Mouse (Mus musculus) G1E (cell line): ENCODE results near the gene Pigb. TPM values are rescaled to one million over a fixed set of nuclear protein-coding genes. Genes with fewer than 3 reads are reported as not detected.

Experiments
- ATAC-seq: 2 replicates; pipeline ENCODE4 v1.8.0; 2016; ENCODE audit warnings: mild to moderate bottlenecking; ENCODE audit not compliant: insufficient number of reproducible peaks, poor library complexity, low FRiP score, severe bottlenecking; ENCODE audit errors: extremely low read depth
- DNase-seq: peaks from one replicate; pipeline ENCODE4 v3.0.0; 2012; ENCODE audit warnings: low spot score
- H3K27me3 ChIP-seq: 2 replicates; pipeline ENCODE4 v1.6.1; 2012; ENCODE audit warnings: mild to moderate bottlenecking, low read length, inconsistent platforms; ENCODE audit not compliant: insufficient read depth
- H3K36me3 ChIP-seq: replicated peaks from 2 replicates; pipeline ENCODE3; 2012; ENCODE audit warnings: mild to moderate bottlenecking, inconsistent platforms
- H3K4me1 ChIP-seq: 2 replicates; pipeline ENCODE4 v1.6.1; 2012; ENCODE audit warnings: low read depth, low read length, inconsistent platforms, mixed read lengths; ENCODE audit not compliant: insufficient read depth
- H3K4me3 ChIP-seq: 2 replicates; pipeline ENCODE4 v1.5.1; 2012; ENCODE audit warnings: low read depth, mild to moderate bottlenecking, inconsistent platforms, low read length, moderate library complexity, mixed read lengths
- H3K9me3 ChIP-seq: replicated peaks from 2 replicates; pipeline ENCODE4 v1.6.1; 2012; ENCODE audit warnings: inconsistent platforms
- CTCF ChIP-seq: IDR thresholded peaks from 2 replicates; pipeline ENCODE4 v1.5.1; 2012; ENCODE audit warnings: low read depth, low read length, inconsistent platforms, mixed read lengths
- GATA1 ChIP-seq: IDR thresholded peaks from 2 replicates; pipeline ENCODE4 v1.6.1; 2012; ENCODE audit warnings: borderline replicate concordance, low read length, inconsistent platforms, mixed read lengths
- GATA2 ChIP-seq: IDR thresholded peaks from 2 replicates; pipeline ENCODE4 v1.6.1; 2012; ENCODE audit warnings: low read depth, low read length, inconsistent platforms, borderline replicate concordance
- POLR2AphosphoS5 ChIP-seq: IDR thresholded peaks from 2 replicates; pipeline ENCODE4 v1.6.1; 2012; ENCODE audit warnings: low read depth, low read length, inconsistent platforms; ENCODE audit not compliant: insufficient replicate concordance
- TAL1 ChIP-seq: conservative IDR thresholded peaks from 2 replicates; pipeline ENCODE4 v1.6.1; 2012; ENCODE audit warnings: low read depth, low read length, inconsistent platforms, mixed read lengths
- polyA plus RNA-seq: library from polyadenylated mRNA; stranded (reverse); fragments of >175 nt; gene quantifications from 2 replicates; pipeline ENCODE4 v1.2.3, GENCODE M21; 2012
- total RNA-seq, 2 experiments: library from RNA; stranded (forward) in 1 of 2; stranded (reverse) in 1 of 2; fragments of 200-1000 nt in 1 of 2; fragments of >200 nt in 1 of 2; fragmentation: Nextera tagmentation in 1 of 2; gene quantifications; 2 replicates each; pipeline ENCODE4 v1.2.3; 2014 to 2017

Gene Pigb
- total and polyA plus RNA-seq, 3 experiments: 2.0 to 49.1 (median 6.6) TPM

- TF ChIP-seq GATA2 (no peak), CTCF (no peak), POLR2AphosphoS5 (no peak), GATA1 (no peak), TAL1 (no peak)
- no peak overlapping the region for H3K4me3 ChIP-seq
- ATAC-seq (no peak), DNase-seq (no peak)
- H3K27me3 ChIP-seq: no peaks in the 10 kb centered on the region
- peaks cover 88% of the 10 kb centered on the region for H3K36me3 ChIP-seq
- no peaks in the 10 kb centered on the region for H3K9me3 ChIP-seq
- no peaks in the 10 kb centered on the region for H3K4me1 ChIP-seq
Observed at GRCm38 (mm10) chr9:73014724-73015123, 25.5 kb downstream of the Pigb start.

GRCm38 (mm10) chr9:73012629-73013028 lies 27.5 kb downstream of the Pigb start:
- no peak overlapping the region for H3K4me3 ChIP-seq
- H3K36me3 ChIP-seq: peaks cover 73% of the 10 kb centered on the region
- no peaks in the 10 kb centered on the region for H3K27me3 ChIP-seq
- no peak for TF ChIP-seq GATA1
- no peak for TF ChIP-seq GATA2
- no peak for TF ChIP-seq POLR2AphosphoS5
- no peak for TF ChIP-seq TAL1
- no peak for TF ChIP-seq CTCF
- DNase-seq (no peak), ATAC-seq (no peak)
- no peaks in the 10 kb centered on the region for H3K4me1 ChIP-seq
- no peaks in the 10 kb centered on the region for H3K9me3 ChIP-seq

DNA sequence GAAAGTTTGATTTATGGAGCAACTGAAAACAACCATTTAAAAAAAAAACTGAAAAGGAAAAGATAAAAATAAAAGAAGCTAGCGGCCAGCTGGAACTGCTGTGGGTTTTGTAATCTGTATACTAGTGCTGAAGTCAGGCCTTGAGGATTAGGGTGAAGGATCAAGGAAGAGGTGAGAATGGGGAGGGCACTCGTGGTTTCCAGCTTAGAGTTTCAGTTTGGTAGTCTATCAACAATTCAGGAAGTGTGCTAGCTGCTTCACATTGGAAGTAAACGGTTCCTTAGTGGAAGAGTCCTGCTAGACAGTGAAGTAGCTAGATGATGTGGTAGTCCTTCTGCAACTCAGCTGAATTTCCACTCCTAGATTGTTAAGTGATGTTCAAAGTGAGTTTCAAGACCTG lies 31.8 kb downstream of the Pigb start:
- ATAC-seq: no peak
- TF ChIP-seq GATA2 (no peak), CTCF (no peak), GATA1 (no peak), POLR2AphosphoS5 (no peak), TAL1 (no peak)
- Histone ChIP-seq H3K36me3 (peaks cover 55% of the 10 kb centered on the region), H3K9me3 (no peaks in the 10 kb centered on the region), H3K4me3 (no peak overlapping the region), H3K27me3 (no peaks in the 10 kb centered on the region), H3K4me1 (no peaks in the 10 kb centered on the region)
- no peak for DNase-seq

DNA sequence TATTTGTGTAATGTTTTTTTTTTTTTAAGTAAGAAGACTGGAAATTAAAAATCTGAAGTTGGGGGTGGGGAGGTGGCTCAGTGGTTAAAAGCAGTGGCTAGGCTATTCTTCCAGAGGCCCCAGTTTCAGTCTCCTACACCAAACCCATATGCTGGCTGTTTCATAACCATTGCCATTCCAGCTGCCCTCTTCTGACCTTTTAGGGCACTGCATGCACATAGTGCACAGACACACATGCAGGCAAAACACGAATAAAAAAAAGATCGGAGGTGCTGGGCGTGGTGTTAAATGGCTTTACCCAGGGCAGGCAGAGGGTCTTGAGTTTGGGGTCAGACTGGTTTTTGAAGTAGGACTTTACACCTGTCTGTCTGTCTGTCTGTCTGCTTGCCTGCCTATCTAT lies 34.0 kb downstream of the Pigb start:
- TF ChIP-seq GATA2 (no peak), GATA1 (no peak), CTCF (no peak), POLR2AphosphoS5 (no peak), TAL1 (no peak)
- H3K36me3 ChIP-seq: peaks cover 45% of the 10 kb centered on the region
- no peak for ATAC-seq

GRCm38 (mm10) chr9:73005106-73005505 lies 35.1 kb downstream of the Pigb start:
- Histone ChIP-seq H3K4me1 (no peaks in the 10 kb centered on the region), H3K36me3 (peaks cover 39% of the 10 kb centered on the region), H3K4me3 (no peak overlapping the region), H3K27me3 (no peaks in the 10 kb centered on the region), H3K9me3 (no peaks in the 10 kb centered on the region)
- TF ChIP-seq POLR2AphosphoS5: no peak
- TF ChIP-seq CTCF: no peak
- no peak for TF ChIP-seq GATA2
- TF ChIP-seq GATA1: no peak
- TF ChIP-seq TAL1: no peak
- ATAC-seq (no peak), DNase-seq (no peak)

More for the DNA sequence above, 34.0 kb downstream of the Pigb start:
- Histone ChIP-seq H3K9me3 (no peaks in the 10 kb centered on the region), H3K4me1 (no peaks in the 10 kb centered on the region), H3K27me3 (no peaks in the 10 kb centered on the region), H3K4me3 (no peak overlapping the region)
- DNase-seq: no peak

DNA sequence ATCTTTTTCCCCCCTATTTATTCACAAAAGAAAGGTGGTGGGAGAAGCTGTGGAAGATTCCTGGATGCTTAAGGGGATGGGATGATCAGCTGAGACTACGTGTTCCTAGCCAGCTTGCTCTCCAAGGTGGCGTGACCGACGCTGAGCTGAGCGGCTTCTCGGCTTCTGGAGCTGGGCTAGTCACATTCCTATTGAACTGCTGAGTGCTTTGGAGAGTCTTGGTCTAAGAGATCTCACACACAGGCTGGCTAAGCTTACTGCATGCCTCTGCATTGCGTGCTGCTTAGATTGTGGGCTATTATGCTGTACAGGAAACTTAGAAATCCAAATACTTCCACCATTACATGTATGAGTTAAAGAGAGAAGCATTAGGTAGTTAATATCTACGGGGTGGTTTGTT lies 36.1 kb downstream of the Pigb start:
- no peak overlapping the region for H3K4me3 ChIP-seq
- no peaks in the 10 kb centered on the region for H3K27me3 ChIP-seq
- peaks cover 33% of the 10 kb centered on the region for H3K36me3 ChIP-seq
- TF ChIP-seq GATA1 (no peak), TAL1 (no peak), CTCF (no peak), GATA2 (no peak), POLR2AphosphoS5 (no peak)
- DNase-seq (no peak), ATAC-seq (no peak)
- no peaks in the 10 kb centered on the region for H3K9me3 ChIP-seq
- no peaks in the 10 kb centered on the region for H3K4me1 ChIP-seq

DNA sequence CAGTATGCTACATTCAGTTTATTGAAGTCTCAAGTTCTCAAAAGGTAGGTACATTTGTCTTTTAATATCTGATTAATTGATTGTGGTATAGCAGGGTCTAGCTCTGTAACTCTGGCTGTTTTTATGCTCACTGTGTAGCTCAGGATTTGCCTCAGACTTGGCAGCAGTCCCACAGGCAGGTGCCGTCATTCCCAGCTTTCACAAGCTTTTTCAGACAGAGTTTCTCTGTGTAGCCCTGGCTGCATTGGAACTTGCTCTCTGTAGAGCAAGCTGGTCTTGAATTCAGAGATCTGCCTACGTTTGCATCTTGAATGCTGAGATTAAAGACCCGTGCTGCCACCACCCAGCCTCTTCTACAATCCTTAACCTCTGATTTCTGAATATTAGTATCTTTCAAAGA lies 38.0 kb downstream of the Pigb start:
- H3K4me3 ChIP-seq: no peak overlapping the region
- H3K9me3 ChIP-seq: no peaks in the 10 kb centered on the region
- no peaks in the 10 kb centered on the region for H3K27me3 ChIP-seq
- TF ChIP-seq CTCF: no peak
- TF ChIP-seq GATA1: no peak
- no peak for TF ChIP-seq POLR2AphosphoS5
- ATAC-seq (no peak), DNase-seq (no peak)
- H3K36me3 ChIP-seq: peaks cover 36% of the 10 kb centered on the region
- H3K4me1 ChIP-seq: no peaks in the 10 kb centered on the region
